ENCODE assay signal across 9 mouse cellular contexts in the genomic region with DNA sequence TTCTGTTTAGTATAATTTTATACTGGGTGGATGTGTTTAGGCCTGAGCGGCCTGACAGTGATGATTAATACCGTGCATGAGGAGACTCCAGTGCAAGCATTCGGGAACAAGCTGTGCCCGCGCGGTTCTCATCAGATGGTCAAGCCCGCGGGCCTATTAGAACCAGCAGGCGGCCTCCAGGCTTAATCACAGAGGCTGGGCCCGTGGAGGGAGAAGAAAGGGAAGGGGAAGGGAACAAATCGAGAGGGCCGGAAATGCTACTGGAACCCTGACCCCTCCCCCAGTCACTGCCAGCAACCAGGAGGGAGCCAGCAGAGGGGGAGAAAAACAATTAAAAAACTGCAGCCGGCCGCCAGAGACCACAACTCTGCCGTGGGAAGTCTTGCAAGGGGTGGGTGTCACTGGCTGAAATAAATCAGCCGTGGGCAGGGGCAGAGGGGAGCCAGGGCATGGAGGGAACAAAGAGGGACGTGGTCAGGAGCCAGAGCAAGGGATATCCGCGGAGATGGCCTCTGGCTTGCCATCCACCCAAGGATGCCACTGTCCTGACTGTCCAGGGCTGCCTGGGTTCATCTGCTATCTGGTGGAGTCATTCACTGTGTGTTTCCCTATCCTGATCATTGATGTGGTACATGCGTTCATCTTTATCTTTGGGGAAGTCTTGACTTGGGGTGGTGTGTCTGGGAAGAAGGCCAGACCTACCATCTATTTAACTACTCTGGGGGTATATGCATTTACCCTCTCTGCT. TPM values are rescaled to one million over a fixed set of nuclear protein-coding genes. Genes with fewer than 3 reads are reported as not detected.
DNase-seq lines count a peak whose midpoint lies in the region; ATAC-seq and TF ChIP-seq lines count a peak whose summit lies in the region.
"Had no signal": no experiment of that assay in that cellular context is flagged by ENCODE, and none has a peak within 500 bp of the region (broad histone marks: within the 10 kb centered on the region; RNA-seq: fewer than 3 reads in every experiment).

No protein-coding gene starts in this region.

- ATAC-seq in forebrain, embryonic 12.5 days (ENCODE audit: low FRiP score): peak; percentile 76
- no peak for ATAC-seq in erythroid progenitor cell, adult 5-6 weeks (replicated peaks; ENCODE audit: low FRiP score, poor library complexity, severe bottlenecking)

- no peak overlapping the region for H3K9ac ChIP-seq in forebrain, embryonic 12.5 days

- H3K27ac ChIP-seq in heart, embryonic 10.5 days: peak overlapping the region; percentile 83
- peak overlapping the region; percentile 88 for H3K27ac ChIP-seq in forebrain, embryonic 12.5 days
- H3K27ac ChIP-seq in thymus, adult 2 months (ENCODE audit: control insufficient read depth, insufficient read depth, low read length): no peak overlapping the region

- WGBS in heart, embryonic 10.5 days: 17% methylated on average over 20 of the region's 20 CpGs
- 7% methylated on average over 20 of the region's 20 CpGs for WGBS in forebrain, embryonic 12.5 days
- WGBS in thymus, adult 2 months: 22% methylated on average over 20 of the region's 20 CpGs

- peaks cover 94% of the 10 kb centered on the region for H3K4me1 ChIP-seq in heart, embryonic 10.5 days
- peaks cover 67% of the 10 kb centered on the region for H3K4me1 ChIP-seq in forebrain, embryonic 12.5 days
- no peaks in the 10 kb centered on the region for H3K4me1 ChIP-seq in thymus, adult 2 months (replicated peaks; ENCODE audit: control insufficient read depth, insufficient read depth, low read length)

- no peak for DNase-seq in heart, embryonic 10.5 days (ENCODE audit: low spot score)
- DNase-seq in heart, adult 11 months: no peak
- DNase-seq in ES-CJ7 (ENCODE audit: low read depth, low spot score): peak; percentile 54
- peak; percentile 68 to 79 for DNase-seq in kidney, postnatal 4 days
- peak; percentile 74 for DNase-seq in neural tube, embryonic 10.5 days (ENCODE audit: extremely low spot score, low spot score)
- DNase-seq in thymus, adult 2 months: no peak

- TF ChIP-seq CTCF in thymus, adult 2 months (IDR thresholded peaks at IDR 0.05; ENCODE audit: borderline replicate concordance, control insufficient read depth, extremely low read depth, insufficient read depth, low read length, poor library complexity): no peak

- H3K9me3 ChIP-seq in heart, embryonic 10.5 days: no peaks in the 10 kb centered on the region
- no peaks in the 10 kb centered on the region for H3K9me3 ChIP-seq in forebrain, embryonic 12.5 days

- no peak for TF ChIP-seq POLR2A in thymus, adult 2 months (IDR thresholded peaks at IDR 0.05; ENCODE audit: control insufficient read depth, extremely low read depth, insufficient read depth, low read length, poor library complexity)

- no peak overlapping the region for H3K4me3 ChIP-seq in heart, embryonic 10.5 days
- no peak overlapping the region for H3K4me3 ChIP-seq in forebrain, embryonic 12.5 days (replicated peaks)
- H3K4me3 ChIP-seq in thymus, adult 2 months (ENCODE audit: control insufficient read depth, insufficient read depth, low read length): no peak overlapping the region
- H3K4me3 ChIP-seq: myocyte had no signal

- peak overlapping the region; percentile 31 for H3K4me2 ChIP-seq in forebrain, embryonic 12.5 days

- no peaks in the 10 kb centered on the region for H3K36me3 ChIP-seq in heart, embryonic 10.5 days
- no peaks in the 10 kb centered on the region for H3K36me3 ChIP-seq in forebrain, embryonic 12.5 days (replicated peaks)
- no peaks in the 10 kb centered on the region for H3K36me3 ChIP-seq in thymus, adult 2 months (ENCODE audit: control insufficient read depth, insufficient read depth, low read length)

- peaks cover 68% of the 10 kb centered on the region for H3K27me3 ChIP-seq in heart, embryonic 10.5 days (ENCODE audit: insufficient read depth, poor library complexity, severe bottlenecking)
- H3K27me3 ChIP-seq in forebrain, embryonic 12.5 days: 0 out of 2 replicates have a peak, but pooled peaks cover 7% of the 10 kb centered on the region
- no peaks in the 10 kb centered on the region for H3K27me3 ChIP-seq in thymus, adult 2 months (ENCODE audit: control insufficient read depth, insufficient read depth, low read length)

RNA-seq across cellular contexts. Expression of a gene that starts 54.6 kb away (rescaled TPM):
- polyA plus RNA-seq in heart, embryonic 10.5 days (2016; fragmentation: Nextera tagmentation; extraction: Ambion mirVana): not detected in 2 replicates
- 0.23 TPM in 1 of 2 replicates, not detected in the other for polyA plus RNA-seq in forebrain, embryonic 12.5 days (2016; fragmentation: Nextera tagmentation; extraction: Ambion mirVana)
- not detected in 2 replicates for total RNA-seq in erythroid progenitor cell, adult 5-6 weeks (2015; ENCODE audit: low replicate concordance)
- not detected in 2 replicates for total RNA-seq in erythroid progenitor cell, adult 5-6 weeks (2017; ENCODE audit: low replicate concordance)
- not detected in 2 replicates for polyA plus RNA-seq in thymus, adult 2 months (2012; rRNA removed)
- polyA plus RNA-seq: myocyte had no signal

Comparison
In these comparisons a context has a peak if more than half of its experiments do, and no peak if none do; other contexts are left out.
1. DNase-seq: peak in ES-CJ7 (single experiment), kidney, postnatal 4 days (2 of 2) and neural tube, embryonic 10.5 days (single experiment); none in heart, embryonic 10.5 days (single experiment), heart, adult 11 months (single experiment) and thymus, adult 2 months (single experiment).